In the genomic region with DNA sequence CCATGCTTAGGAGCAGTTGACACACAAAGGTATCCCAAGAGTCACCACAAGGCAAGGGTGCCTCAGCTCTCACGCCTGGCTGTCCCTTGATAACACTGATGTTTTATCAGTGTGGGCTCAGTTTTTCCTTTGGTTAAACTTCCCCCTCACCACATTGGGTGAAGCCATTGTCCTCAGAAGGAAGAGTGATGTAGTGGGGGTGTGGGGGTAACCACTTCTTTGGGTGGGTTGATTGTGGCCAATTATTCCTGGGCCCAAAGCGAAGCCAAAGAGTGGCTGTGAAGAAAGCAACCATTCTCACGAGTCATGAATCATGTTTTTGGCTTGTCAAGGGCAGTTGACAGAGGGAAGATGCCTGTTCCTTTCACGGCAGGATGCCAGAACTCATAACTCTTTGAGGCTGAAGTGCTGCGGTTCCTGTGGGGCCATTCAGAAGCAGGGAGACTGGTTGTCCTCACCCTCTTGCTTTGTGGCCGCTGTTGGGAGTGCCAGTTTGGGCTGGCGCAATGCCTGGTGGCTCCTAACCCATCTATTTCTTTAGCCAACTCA, we compare ENCODE assay signal across 9 mouse cellular contexts.
DNase-seq lines count a peak whose midpoint lies in the region; ATAC-seq and TF ChIP-seq lines count a peak whose summit lies in the region.
"Had no signal": no experiment of that assay in that cellular context is flagged by ENCODE, and none has a peak within 500 bp of the region (broad histone marks: within the 10 kb centered on the region; RNA-seq: fewer than 3 reads in every experiment).

No protein-coding gene starts in this region.

- H3K4me1 ChIP-seq in hindbrain, embryonic 13.5 days (replicated peaks) = no peaks in the 10 kb centered on the region
- no peaks in the 10 kb centered on the region for H3K4me1 ChIP-seq in hindbrain, embryonic 12.5 days
- peaks cover 16% of the 10 kb centered on the region for H3K4me1 ChIP-seq in lung, embryonic 15.5 days

- no peak overlapping the region for H3K4me2 ChIP-seq in hindbrain, embryonic 13.5 days
- no peak overlapping the region for H3K4me2 ChIP-seq in hindbrain, embryonic 12.5 days (replicated peaks)
- no peak overlapping the region for H3K4me2 ChIP-seq in lung, embryonic 15.5 days

- no peaks in the 10 kb centered on the region for H3K27me3 ChIP-seq in hindbrain, embryonic 13.5 days
- H3K27me3 ChIP-seq in hindbrain, embryonic 12.5 days = no peaks in the 10 kb centered on the region
- H3K27me3 ChIP-seq in lung, embryonic 15.5 days = no peaks in the 10 kb centered on the region

- no peaks in the 10 kb centered on the region for H3K9me3 ChIP-seq in hindbrain, embryonic 13.5 days
- no peaks in the 10 kb centered on the region for H3K9me3 ChIP-seq in hindbrain, embryonic 12.5 days (replicated peaks)
- no peaks in the 10 kb centered on the region for H3K9me3 ChIP-seq in lung, embryonic 15.5 days

- H3K27ac ChIP-seq in hindbrain, embryonic 13.5 days = no peak overlapping the region
- no peak overlapping the region for H3K27ac ChIP-seq in hindbrain, embryonic 12.5 days
- H3K27ac ChIP-seq in lung, embryonic 15.5 days = 0 out of 2 replicates have a peak overlapping the region, but pooled peaks have one; percentile 52

- H3K9ac ChIP-seq in hindbrain, embryonic 13.5 days = no peak overlapping the region
- H3K9ac ChIP-seq in hindbrain, embryonic 12.5 days = no peak overlapping the region
- H3K9ac ChIP-seq in lung, embryonic 15.5 days = no peak overlapping the region

- ATAC-seq in hindbrain, embryonic 13.5 days (ENCODE audit: low FRiP score) = peak; percentile 59
- no peak for ATAC-seq in hindbrain, embryonic 12.5 days (ENCODE audit: low FRiP score)
- ATAC-seq in lung, embryonic 15.5 days (ENCODE audit: borderline replicate concordance, extremely low read depth, low FRiP score, low TSS enrichment) = no peak
- no peak for ATAC-seq in monocyte, adult 5-6 weeks (replicated peaks; ENCODE audit: insufficient number of reproducible peaks, low FRiP score, low TSS enrichment, poor library complexity, severe bottlenecking)

- no peak overlapping the region for H3K4me3 ChIP-seq in hindbrain, embryonic 13.5 days
- no peak overlapping the region for H3K4me3 ChIP-seq in hindbrain, embryonic 12.5 days
- no peak overlapping the region for H3K4me3 ChIP-seq in lung, embryonic 15.5 days
- H3K4me3 ChIP-seq: erythroblast, embryonic 14.5 days had no signal

- no peak for TF ChIP-seq CTCF in brain, embryonic 14.5 days (IDR thresholded peaks at IDR 0.05; ENCODE audit: borderline replicate concordance, extremely low read depth, insufficient read depth, insufficient read length)

- 71% methylated on average over 7 of the region's 7 CpGs for WGBS in hindbrain, embryonic 13.5 days
- 74% methylated on average over 7 of the region's 7 CpGs for WGBS in hindbrain, embryonic 12.5 days
- WGBS in lung, embryonic 15.5 days = 58% methylated on average over 7 of the region's 7 CpGs

- no peaks in the 10 kb centered on the region for H3K36me3 ChIP-seq in hindbrain, embryonic 13.5 days
- H3K36me3 ChIP-seq in hindbrain, embryonic 12.5 days = no peaks in the 10 kb centered on the region
- no peaks in the 10 kb centered on the region for H3K36me3 ChIP-seq in lung, embryonic 15.5 days

- DNase-seq in brain, embryonic 14.5 days (ENCODE audit: low read depth) = peak; percentile 53
- DNase-seq in heart, adult 18-20 months = peak; percentile 26 to 43
- peak; percentile 70 for DNase-seq in kidney, postnatal 14 days
- DNase-seq in frontal cortex, postnatal 25 days (ENCODE audit: low spot score in 2 of 2) = no peak

- TF ChIP-seq POLR2A in brain, embryonic 14.5 days (IDR thresholded peaks at IDR 0.05; ENCODE audit: borderline replicate concordance, extremely low read depth, insufficient read depth, insufficient read length, poor library complexity, severe bottlenecking) = no peak

Comparison
In these comparisons a context has a peak if more than half of its experiments do, and no peak if none do; other contexts are left out.
1. DNase-seq: peak in brain, embryonic 14.5 days (single experiment), heart, adult 18-20 months (2 of 2) and kidney, postnatal 14 days (single experiment); none in frontal cortex, postnatal 25 days (0 of 2).